Mouse (Mus musculus) olfactory bulb, adult 2 months (tissue): Measurements from ENCODE around the gene Ifnar1.

Experiments used
- CTCF ChIP-seq: fragments of 200-500 bp; IDR thresholded peaks from 2 replicates; pipeline ENCODE4 v1.5.1; 2012; ENCODE audit warnings: low read depth, mild to moderate bottlenecking, low read length, moderate library complexity; ENCODE audit not compliant: insufficient read depth
- POLR2A ChIP-seq: fragments of 200-500 bp; IDR thresholded peaks from 2 replicates; pipeline ENCODE4 v1.6.1; 2012; ENCODE audit warnings: mild to moderate bottlenecking, low read depth, low read length, moderate library complexity; ENCODE audit not compliant: insufficient read depth

- TF ChIP-seq CTCF (no peak), POLR2A (no peak)
Observed at GRCm38 (mm10) chr16:91443211-91443611, 41.8 kb upstream of the Ifnar1 start.
